Mouse (Mus musculus) embryonic facial prominence, embryonic 11.5 days (tissue): ENCODE results near the gene Odf3b. TPM values are rescaled to one million over a fixed set of nuclear protein-coding genes. Genes with fewer than 3 reads are reported as not detected.
A peak's percentile ranks its signal among the peaks of the same experiment; 100 is the strongest.

Source experiments
- ATAC-seq: fragments of 200-750 bp; cut with Nextera tagmentation; replicated peaks from 2 replicates; pipeline ENCODE4 v1.8.0; 2017; ENCODE audit warnings: low read depth; ENCODE audit not compliant: insufficient number of reproducible peaks, low FRiP score, low TSS enrichment
- DNase-seq: peaks from one replicate; pipeline ENCODE4 v3.0.0-alpha.2; 2015; ENCODE audit warnings: low spot score
- H3K27ac ChIP-seq: fragments of 300-500 bp; sonication (generic); replicated peaks from 2 replicates; pipeline ENCODE4 v1.5.1; 2014; ENCODE audit warnings: mild to moderate bottlenecking, low read depth, low read length, control low read depth
- H3K27me3 ChIP-seq: fragments of 300-500 bp; sonication (generic); 2 replicates; pipeline ENCODE4 v1.6.1; 2014; ENCODE audit warnings: mild to moderate bottlenecking, low read length, moderate library complexity, mixed read lengths; ENCODE audit not compliant: control insufficient read depth, insufficient read depth
- H3K36me3 ChIP-seq: fragments of 300-500 bp; sonication (generic); replicated peaks from 2 replicates; pipeline ENCODE4 v1.6.1; 2014; ENCODE audit warnings: low read depth, mild to moderate bottlenecking, low read length, moderate library complexity, mixed read lengths; ENCODE audit not compliant: control insufficient read depth, insufficient read depth
- H3K4me1 ChIP-seq: fragments of 300-500 bp; sonication (generic); 2 replicates; pipeline ENCODE4 v1.6.1; 2014; ENCODE audit warnings: low read length, mixed read lengths; ENCODE audit not compliant: control insufficient read depth, insufficient read depth
- H3K4me2 ChIP-seq: fragments of 300-500 bp; sonication (generic); 2 replicates; pipeline ENCODE4 v1.6.1; 2014; ENCODE audit warnings: low read depth, mild to moderate bottlenecking, control low read depth, low read length, moderate library complexity
- H3K4me3 ChIP-seq: fragments of 300-500 bp; sonication (generic); 2 replicates; pipeline ENCODE4 v1.5.1; 2014; ENCODE audit warnings: low read depth, low read length, control low read depth
- H3K9ac ChIP-seq: fragments of 300-500 bp; sonication (generic); replicated peaks from 2 replicates; pipeline ENCODE4 v1.6.1; 2014; ENCODE audit warnings: mild to moderate bottlenecking, control low read depth, low read length
- H3K9me3 ChIP-seq: fragments of 300-500 bp; sonication (generic); replicated peaks from 2 replicates; pipeline ENCODE4 v1.6.1; 2016; ENCODE audit warnings: mild to moderate bottlenecking, low read length, inconsistent platforms, mixed read lengths; ENCODE audit not compliant: control insufficient read depth
- WGBS: fragments of 180-500 bp; shearing (Covaris S2); extraction: QIAGEN DNeasy Blood & Tissue Kit; methylation state at CpG from one replicate; pipeline ENCODE4 v1.1.7; 2014; 5-methylcytosine and 5-hydroxymethylcytosine counted together
- polyA plus RNA-seq: library from polyadenylated mRNA; unstranded; fragments of >200 nt; fragmentation: Nextera tagmentation; extraction: Ambion mirVana; gene quantifications from 2 replicates; pipeline ENCODE4 v1.2.1, GENCODE M21; 2014

Gene Odf3b
- 0.38 and 0.45 TPM in 2 replicates for polyA plus RNA-seq

GRCm38 (mm10) chr15:89378831-89379401 is at the start of gene Odf3b:
Gene Odf3b, minus strand, starts transcription at chr15:89379282.
- ATAC-seq (no peak), DNase-seq (peak; percentile 33)
- peaks cover 35% of the 10 kb centered on the region for H3K27me3 ChIP-seq
- H3K9ac ChIP-seq = no peak within 1 kb of the TSS; the same call in 1 of the 2 replicates
- H3K36me3 ChIP-seq = no peaks in the 10 kb centered on the region
- H3K9me3 ChIP-seq = no peaks in the 10 kb centered on the region
- peak within 1 kb of the TSS; percentile 49 for H3K4me2 ChIP-seq
- H3K4me3 ChIP-seq = peak within 1 kb of the TSS; percentile 30
- peaks cover 4% of the 10 kb centered on the region; the same call in 1 of the 2 replicates for H3K4me1 ChIP-seq
- no peak within 1 kb of the TSS for H3K27ac ChIP-seq
- WGBS = under 1% methylated on average over 29 of the region's 33 CpGs

- 85% methylated on average over 19 of the region's 19 CpGs for whole genome bisulfite sequencing
- no peak for ATAC-seq
- H3K4me1 ChIP-seq = no peaks in the 10 kb centered on the region
- H3K9ac ChIP-seq = peak overlapping the region; percentile 78
- peak overlapping the region; percentile 75 for H3K4me3 ChIP-seq
- no peaks in the 10 kb centered on the region for H3K9me3 ChIP-seq
- DNase-seq = no peak
- no peaks in the 10 kb centered on the region for H3K27me3 ChIP-seq
- no peak overlapping the region for H3K27ac ChIP-seq
- H3K4me2 ChIP-seq = peak overlapping the region; percentile 93
- 0 out of 2 replicates have a peak, but pooled peaks cover 3% of the 10 kb centered on the region for H3K36me3 ChIP-seq
These were observed 49.2 kb upstream of the Odf3b start for GRCm38 (mm10) chr15:89428136-89428790.

- WGBS = 85% methylated on average over 10 of the region's 10 CpGs
- DNase-seq (no peak), ATAC-seq (no peak)
- Histone ChIP-seq H3K9me3 (no peaks in the 10 kb centered on the region), H3K4me1 (no peaks in the 10 kb centered on the region), H3K4me3 (no peak overlapping the region), H3K9ac (no peak overlapping the region), H3K36me3 (0 out of 2 replicates have a peak, but pooled peaks cover 3% of the 10 kb centered on the region), H3K4me2 (no peak overlapping the region), H3K27me3 (no peaks in the 10 kb centered on the region), H3K27ac (no peak overlapping the region)
These were observed 47.6 kb upstream of the Odf3b start for GRCm38 (mm10) chr15:89426716-89427115.

GRCm38 (mm10) chr15:89425711-89426121 is 46.6 kb upstream of the Odf3b start, which contains the start of gene Cpt1b:
Gene Cpt1b, minus strand, starts transcription at chr15:89425863.
- Histone ChIP-seq H3K4me2 (peak within 1 kb of the TSS; percentile 16), H3K9ac (no peak within 1 kb of the TSS), H3K36me3 (0 out of 2 replicates have a peak, but pooled peaks cover 3% of the 10 kb centered on the region), H3K9me3 (no peaks in the 10 kb centered on the region), H3K27me3 (no peaks in the 10 kb centered on the region), H3K27ac (no peak within 1 kb of the TSS), H3K4me1 (no peaks in the 10 kb centered on the region), H3K4me3 (no peak within 1 kb of the TSS)
- WGBS = 19% methylated on average over 6 of the region's 6 CpGs
- ATAC-seq = no peak
- no peak for DNase-seq

GRCm38 (mm10) chr15:89424621-89425020 is 45.5 kb upstream of the Odf3b start:
- ATAC-seq (no peak), DNase-seq (no peak)
- Histone ChIP-seq H3K4me3 (no peak overlapping the region), H3K4me1 (no peaks in the 10 kb centered on the region), H3K27me3 (no peaks in the 10 kb centered on the region), H3K9ac (no peak overlapping the region), H3K36me3 (0 out of 2 replicates have a peak, but pooled peaks cover 3% of the 10 kb centered on the region), H3K27ac (no peak overlapping the region), H3K9me3 (no peaks in the 10 kb centered on the region), H3K4me2 (no peak overlapping the region)
- 86% methylated on average over 8 of the region's 8 CpGs for WGBS

- no peak overlapping the region for H3K4me3 ChIP-seq
- no peak overlapping the region for H3K9ac ChIP-seq
- H3K9me3 ChIP-seq = no peaks in the 10 kb centered on the region
- WGBS = 92% methylated on average over 9 of the region's 9 CpGs
- no peak overlapping the region for H3K27ac ChIP-seq
- H3K4me1 ChIP-seq = no peaks in the 10 kb centered on the region
- 0 out of 2 replicates have a peak, but pooled peaks cover 3% of the 10 kb centered on the region for H3K36me3 ChIP-seq
- DNase-seq (no peak), ATAC-seq (no peak)
- no peak overlapping the region for H3K4me2 ChIP-seq
- H3K27me3 ChIP-seq = no peaks in the 10 kb centered on the region
These were observed 42.9 kb upstream of the Odf3b start for GRCm38 (mm10) chr15:89421938-89422337.

GRCm38 (mm10) chr15:89415282-89415681 is 36.2 kb upstream of the Odf3b start:
- ATAC-seq = no peak
- Histone ChIP-seq H3K4me3 (no peak overlapping the region), H3K27ac (no peak overlapping the region), H3K27me3 (no peaks in the 10 kb centered on the region), H3K4me2 (no peak overlapping the region), H3K4me1 (no peaks in the 10 kb centered on the region), H3K9ac (no peak overlapping the region), H3K36me3 (no peaks in the 10 kb centered on the region), H3K9me3 (no peaks in the 10 kb centered on the region)
- no peak for DNase-seq
- WGBS = 87% methylated on average over 8 of the region's 8 CpGs

GRCm38 (mm10) chr15:89410118-89410517 is 31.0 kb upstream of the Odf3b start, which contains the start of gene Syce3:
Gene Syce3, minus strand, starts transcription at chr15:89410503.
- no peaks in the 10 kb centered on the region for H3K36me3 ChIP-seq
- no peak within 1 kb of the TSS for H3K4me2 ChIP-seq
- H3K27me3 ChIP-seq = no peaks in the 10 kb centered on the region
- no peak for DNase-seq
- no peak within 1 kb of the TSS for H3K4me3 ChIP-seq
- H3K27ac ChIP-seq = no peak within 1 kb of the TSS
- WGBS = 86% methylated on average over 15 of the region's 24 CpGs
- no peaks in the 10 kb centered on the region for H3K9me3 ChIP-seq
- no peak within 1 kb of the TSS for H3K9ac ChIP-seq
- H3K4me1 ChIP-seq = no peaks in the 10 kb centered on the region
- no peak for ATAC-seq
